Mouse (Mus musculus) G1E-ER4 (cell line): ENCODE measurements around the gene Tmem178. TPM values are rescaled to one million over a fixed set of nuclear protein-coding genes. Genes with fewer than 3 reads are reported as not detected.

Source experiments
- GATA1 ChIP-seq: IDR thresholded peaks from one replicate; pipeline ENCODE4 v1.8.0; 2012; ENCODE audit warnings: low read length, inconsistent platforms
- polyA plus RNA-seq: library from polyadenylated mRNA; stranded (reverse); fragments of >175 nt; gene quantifications from 2 replicates; pipeline ENCODE4 v1.2.3, GENCODE M21; 2012

Tmem178 gene
- polyA plus RNA-seq, 1 experiment: not detected

GRCm38 (mm10) chr17:80935807-80936519, 8.5 kb upstream of the Tmem178 start:
- no peak for TF ChIP-seq GATA1

- TF ChIP-seq GATA1: no peak
These were observed 7.9 kb upstream of the Tmem178 start for GRCm38 (mm10) chr17:80936521-80936920.

- no peak for TF ChIP-seq GATA1
These were observed 4.6 kb upstream of the Tmem178 start for GRCm38 (mm10) chr17:80939833-80940232.

- TF ChIP-seq GATA1: no peak
These were observed 2.6 kb upstream of the Tmem178 start for GRCm38 (mm10) chr17:80941857-80942256.

- TF ChIP-seq GATA1: no peak
These were observed 450 bp upstream of the Tmem178 start for GRCm38 (mm10) chr17:80943835-80944529.

GRCm38 (mm10) chr17:80946091-80946885, 1.9 kb downstream of the Tmem178 start:
- TF ChIP-seq GATA1: no peak

GRCm38 (mm10) chr17:80947075-80947960, 2.9 kb downstream of the Tmem178 start:
- no peak for TF ChIP-seq GATA1

- no peak for TF ChIP-seq GATA1
These were observed 5.0 kb downstream of the Tmem178 start for GRCm38 (mm10) chr17:80949382-80949781.

GRCm38 (mm10) chr17:80949895-80950294, 5.5 kb downstream of the Tmem178 start:
- TF ChIP-seq GATA1: no peak

- no peak for TF ChIP-seq GATA1
These were observed 7.9 kb downstream of the Tmem178 start for GRCm38 (mm10) chr17:80952305-80952704.

- TF ChIP-seq GATA1: no peak
These were observed 11.0 kb downstream of the Tmem178 start for GRCm38 (mm10) chr17:80955415-80955814.

GRCm38 (mm10) chr17:80955998-80956811, 11.8 kb downstream of the Tmem178 start:
- TF ChIP-seq GATA1: no peak

- no peak for TF ChIP-seq GATA1
These were observed 13.9 kb downstream of the Tmem178 start for GRCm38 (mm10) chr17:80958332-80958731.

GRCm38 (mm10) chr17:80959840-80960239, 15.4 kb downstream of the Tmem178 start:
- no peak for TF ChIP-seq GATA1
